Mouse (Mus musculus) forebrain, postnatal 0 days (tissue): ENCODE measurements at regions not wholly inside any gene's neighbourhood (a gene's known extent, or its start where the extent isn't known, plus 50 kb on each side); places are given as distances from the start of the nearest gene placed in this dataset.

Experiments
- ATAC-seq: fragments of 200-750 bp; cut with Nextera tagmentation; 2 replicates; pipeline ENCODE4 v1.8.0; 2017; ENCODE audit warnings: mild to moderate bottlenecking, moderate library complexity
- DNase-seq: peaks from one replicate; pipeline ENCODE4 v3.0.0-alpha.2; 2015
- H3K27ac ChIP-seq: fragments of 300-500 bp; sonication (generic); 2 replicates; pipeline ENCODE4 v1.5.1; 2014; ENCODE audit warnings: low read depth, mild to moderate bottlenecking, antibody characterized with exemption, low read length, moderate library complexity, mixed read lengths
- H3K27me3 ChIP-seq: fragments of 300-500 bp; sonication (generic); 2 replicates; pipeline ENCODE4 v1.6.1; 2014; ENCODE audit warnings: mild to moderate bottlenecking, low read length, mixed read lengths; ENCODE audit not compliant: insufficient read depth
- H3K36me3 ChIP-seq: fragments of 300-500 bp; sonication (generic); 2 replicates; pipeline ENCODE4 v1.6.1; 2014; ENCODE audit warnings: mild to moderate bottlenecking, moderate library complexity; ENCODE audit not compliant: insufficient read depth
- H3K4me1 ChIP-seq: fragments of 300-500 bp; sonication (generic); 2 replicates; pipeline ENCODE4 v1.6.1; 2014; ENCODE audit warnings: antibody characterized with exemption; ENCODE audit not compliant: insufficient read depth
- H3K4me2 ChIP-seq: fragments of 300-500 bp; sonication (generic); 2 replicates; pipeline ENCODE4 v1.6.1; 2014; ENCODE audit warnings: low read depth, mild to moderate bottlenecking, moderate library complexity
- H3K4me3 ChIP-seq: fragments of 300-500 bp; sonication (generic); 2 replicates; pipeline ENCODE4 v1.5.1; 2014; ENCODE audit warnings: low read depth, low read length, mixed read lengths
- H3K9ac ChIP-seq: fragments of 300-500 bp; sonication (generic); 2 replicates; pipeline ENCODE4 v1.6.1; 2014; ENCODE audit warnings: mild to moderate bottlenecking
- H3K9me3 ChIP-seq: fragments of 300-500 bp; sonication (generic); 2 replicates; pipeline ENCODE4 v1.6.1; 2016; ENCODE audit warnings: low read length
- CTCF ChIP-seq: sonication (generic); IDR thresholded peaks from 2 replicates; pipeline ENCODE4 v1.5.1; 2016; ENCODE audit warnings: antibody characterized with exemption, control low read depth, low read depth
- WGBS: fragments of 180-500 bp; shearing (Covaris S2); extraction: QIAGEN DNeasy Blood & Tissue Kit; methylation state at CpG from one replicate; pipeline ENCODE4 v1.1.7; 2014; 5-methylcytosine and 5-hydroxymethylcytosine counted together

- DNase-seq (no peak), ATAC-seq (no peak)
- WGBS = 18% methylated on average over 4 of the region's 4 CpGs
- Histone ChIP-seq H3K9ac (no peak overlapping the region), H3K27ac (no peak overlapping the region), H3K9me3 (no peaks in the 10 kb centered on the region), H3K4me3 (no peak overlapping the region), H3K27me3 (no peaks in the 10 kb centered on the region), H3K4me1 (peaks cover 30% of the 10 kb centered on the region), H3K4me2 (no peak overlapping the region), H3K36me3 (no peaks in the 10 kb centered on the region)
- no peak for TF ChIP-seq CTCF
Measured at GRCm38 (mm10) chr13:46041475-46041874, 76.7 kb upstream of the Atxn1 start.

GRCm38 (mm10) chr13:46040062-46040461 is 75.3 kb upstream of the Atxn1 start:
- no peaks in the 10 kb centered on the region for H3K36me3 ChIP-seq
- no peak overlapping the region for H3K4me2 ChIP-seq
- no peak overlapping the region for H3K9ac ChIP-seq
- WGBS = 32% methylated on average over 5 of the region's 5 CpGs
- DNase-seq = peak; percentile 61
- H3K4me1 ChIP-seq = peaks cover 30% of the 10 kb centered on the region
- no peak overlapping the region for H3K4me3 ChIP-seq
- H3K9me3 ChIP-seq = no peaks in the 10 kb centered on the region
- no peak for TF ChIP-seq CTCF
- ATAC-seq = peak; percentile 50; the same call in 1 of the 2 replicates
- no peaks in the 10 kb centered on the region for H3K27me3 ChIP-seq
- peak overlapping the region; percentile 69; the same call in 1 of the 2 replicates for H3K27ac ChIP-seq

- WGBS = 13% methylated on average over 10 of the region's 10 CpGs
- H3K4me2 ChIP-seq = peak overlapping the region; percentile 23; the same call in 1 of the 2 replicates
- H3K4me3 ChIP-seq = no peak overlapping the region
- no peak for TF ChIP-seq CTCF
- ATAC-seq (peak; percentile 53), DNase-seq (peak; percentile 63)
- H3K27ac ChIP-seq = peak overlapping the region; percentile 69
- no peaks in the 10 kb centered on the region for H3K9me3 ChIP-seq
- H3K9ac ChIP-seq = no peak overlapping the region
- no peaks in the 10 kb centered on the region for H3K27me3 ChIP-seq
- peaks cover 30% of the 10 kb centered on the region for H3K4me1 ChIP-seq
- H3K36me3 ChIP-seq = no peaks in the 10 kb centered on the region
Measured at GRCm38 (mm10) chr13:46038441-46039331, 73.9 kb upstream of the Atxn1 start.

GRCm38 (mm10) chr13:46032281-46032680 is 67.5 kb upstream of the Atxn1 start:
- H3K27ac ChIP-seq = no peak overlapping the region
- TF ChIP-seq CTCF = no peak
- WGBS = 84% methylated on average over 2 of the region's 2 CpGs
- no peaks in the 10 kb centered on the region for H3K36me3 ChIP-seq
- no peak overlapping the region for H3K9ac ChIP-seq
- H3K9me3 ChIP-seq = no peaks in the 10 kb centered on the region
- H3K4me1 ChIP-seq = no peaks in the 10 kb centered on the region
- H3K4me2 ChIP-seq = no peak overlapping the region
- H3K4me3 ChIP-seq = no peak overlapping the region
- ATAC-seq (no peak), DNase-seq (no peak)
- no peaks in the 10 kb centered on the region for H3K27me3 ChIP-seq

- peaks cover 9% of the 10 kb centered on the region for H3K4me1 ChIP-seq
- no peaks in the 10 kb centered on the region for H3K36me3 ChIP-seq
- no peak for TF ChIP-seq CTCF
- no peak overlapping the region for H3K9ac ChIP-seq
- H3K4me3 ChIP-seq = no peak overlapping the region
- ATAC-seq (no peak), DNase-seq (no peak)
- no peak overlapping the region for H3K27ac ChIP-seq
- no peaks in the 10 kb centered on the region for H3K27me3 ChIP-seq
- H3K4me2 ChIP-seq = no peak overlapping the region
- no peaks in the 10 kb centered on the region for H3K9me3 ChIP-seq
- 18% methylated on average over 2 of the region's 2 CpGs for WGBS
Measured at GRCm38 (mm10) chr13:46026018-46026417, 61.2 kb upstream of the Atxn1 start.

- Histone ChIP-seq H3K27ac (no peak overlapping the region), H3K4me1 (peaks cover 9% of the 10 kb centered on the region), H3K4me2 (no peak overlapping the region), H3K27me3 (no peaks in the 10 kb centered on the region), H3K9me3 (no peaks in the 10 kb centered on the region), H3K9ac (no peak overlapping the region), H3K36me3 (no peaks in the 10 kb centered on the region), H3K4me3 (no peak overlapping the region)
- ATAC-seq (peak; percentile 66), DNase-seq (peak; percentile 65)
- TF ChIP-seq CTCF = no peak; the same call in 1 of the 2 replicates
- 15% methylated on average over 5 of the region's 5 CpGs for WGBS
Measured at GRCm38 (mm10) chr13:46023630-46024041, 58.8 kb upstream of the Atxn1 start.

GRCm38 (mm10) chr13:46023187-46023586 is 58.4 kb upstream of the Atxn1 start:
- Histone ChIP-seq H3K9ac (no peak overlapping the region), H3K27me3 (no peaks in the 10 kb centered on the region), H3K4me3 (no peak overlapping the region), H3K4me1 (peaks cover 9% of the 10 kb centered on the region), H3K9me3 (no peaks in the 10 kb centered on the region), H3K4me2 (no peak overlapping the region), H3K27ac (no peak overlapping the region), H3K36me3 (no peaks in the 10 kb centered on the region)
- ATAC-seq (no peak), DNase-seq (no peak)
- no peak for TF ChIP-seq CTCF
- 18% methylated on average over 5 of the region's 5 CpGs for WGBS
